Mouse (Mus musculus): Measurements from ENCODE around the gene Gucy2g. TPM values are rescaled to one million over a fixed set of nuclear protein-coding genes. Genes with fewer than 3 reads are reported as not detected.
"Not testable (repeated sequence)": the region's sequence is repeated elsewhere in the genome, so short reads cannot be mapped to it uniquely, and the experiment has no call there.

Gucy2g gene
- polyA plus RNA-seq, 1 experiment from 2014 or later = not detected

GRCm38 (mm10) chr19:55158606-55159005, 82.4 kb downstream of the Gucy2g start:
- ATAC-seq (ENCODE audit: low FRiP score) (no peak), DNase-seq (ENCODE audit: low spot score) (no peak)
- Histone ChIP-seq H3K4me2 (replicated peaks; ENCODE audit: low read depth, low read length) (no peak overlapping the region), H3K36me3 (ENCODE audit: control insufficient read depth, insufficient read depth, low read length) (no peaks in the 10 kb centered on the region), H3K4me1 (replicated peaks; ENCODE audit: control insufficient read depth, insufficient read depth, low read length) (no peaks in the 10 kb centered on the region), H3K9ac (ENCODE audit: low read depth, low read length) (no peak overlapping the region), H3K4me3 (ENCODE audit: low read depth, low read length) (no peak overlapping the region), H3K9me3 (ENCODE audit: control insufficient read depth, low read length) (no peaks in the 10 kb centered on the region), H3K27me3 (ENCODE audit: control insufficient read depth, insufficient read depth, low read length) (no peaks in the 10 kb centered on the region), H3K27ac (ENCODE audit: low read depth, low read length) (no peak overlapping the region)
- WGBS = 67% methylated on average over 8 of the region's 8 CpGs

GRCm38 (mm10) chr19:55157029-55157428, 84.0 kb downstream of the Gucy2g start:
- Histone ChIP-seq H3K27ac (ENCODE audit: low read depth, low read length) (no peak overlapping the region), H3K36me3 (ENCODE audit: control insufficient read depth, insufficient read depth, low read length) (no peaks in the 10 kb centered on the region), H3K9ac (ENCODE audit: low read depth, low read length) (no peak overlapping the region), H3K9me3 (ENCODE audit: control insufficient read depth, low read length) (no peaks in the 10 kb centered on the region), H3K4me2 (replicated peaks; ENCODE audit: low read depth, low read length) (no peak overlapping the region), H3K27me3 (ENCODE audit: control insufficient read depth, insufficient read depth, low read length) (no peaks in the 10 kb centered on the region), H3K4me3 (ENCODE audit: low read depth, low read length) (no peak overlapping the region), H3K4me1 (replicated peaks; ENCODE audit: control insufficient read depth, insufficient read depth, low read length) (no peaks in the 10 kb centered on the region)
- DNase-seq (ENCODE audit: low spot score) (no peak), ATAC-seq (ENCODE audit: low FRiP score) (no peak)
- WGBS = 80% methylated on average over 7 of the region's 7 CpGs

GRCm38 (mm10) chr19:55152983-55153382, 88.1 kb downstream of the Gucy2g start:
- Histone ChIP-seq H3K9me3 (ENCODE audit: control insufficient read depth, low read length) (no peaks in the 10 kb centered on the region), H3K4me3 (ENCODE audit: low read depth, low read length) (no peak overlapping the region), H3K27ac (ENCODE audit: low read depth, low read length) (no peak overlapping the region), H3K9ac (ENCODE audit: low read depth, low read length) (no peak overlapping the region), H3K36me3 (ENCODE audit: control insufficient read depth, insufficient read depth, low read length) (no peaks in the 10 kb centered on the region), H3K4me1 (replicated peaks; ENCODE audit: control insufficient read depth, insufficient read depth, low read length) (no peaks in the 10 kb centered on the region), H3K4me2 (replicated peaks; ENCODE audit: low read depth, low read length) (no peak overlapping the region), H3K27me3 (ENCODE audit: control insufficient read depth, insufficient read depth, low read length) (no peaks in the 10 kb centered on the region)
- DNase-seq (ENCODE audit: low spot score) = no peak
- 93% methylated on average over 6 of the region's 6 CpGs for WGBS
- no peak for ATAC-seq (ENCODE audit: low FRiP score)

GRCm38 (mm10) chr19:55152274-55152673, 88.8 kb downstream of the Gucy2g start:
- H3K27me3 ChIP-seq (ENCODE audit: control insufficient read depth, insufficient read depth, low read length); H3K9me3 ChIP-seq (ENCODE audit: control insufficient read depth, low read length); ATAC-seq (ENCODE audit: low FRiP score); H3K4me1 ChIP-seq (replicated peaks; ENCODE audit: control insufficient read depth, insufficient read depth, low read length); H3K4me2 ChIP-seq (replicated peaks; ENCODE audit: low read depth, low read length); DNase-seq (ENCODE audit: low spot score); H3K9ac ChIP-seq (ENCODE audit: low read depth, low read length); H3K27ac ChIP-seq (ENCODE audit: low read depth, low read length); H3K36me3 ChIP-seq (ENCODE audit: control insufficient read depth, insufficient read depth, low read length); H3K4me3 ChIP-seq (ENCODE audit: low read depth, low read length): not testable (repeated sequence)
- WGBS = 78% methylated on average over 6 of the region's 6 CpGs

- Histone ChIP-seq H3K27me3 (ENCODE audit: control insufficient read depth, insufficient read depth, low read length) (no peaks in the 10 kb centered on the region), H3K9ac (ENCODE audit: low read depth, low read length) (no peak overlapping the region), H3K4me3 (ENCODE audit: low read depth, low read length) (no peak overlapping the region), H3K36me3 (ENCODE audit: control insufficient read depth, insufficient read depth, low read length) (no peaks in the 10 kb centered on the region), H3K4me2 (replicated peaks; ENCODE audit: low read depth, low read length) (no peak overlapping the region), H3K4me1 (replicated peaks; ENCODE audit: control insufficient read depth, insufficient read depth, low read length) (0 out of 2 replicates have a peak, but pooled peaks cover 4% of the 10 kb centered on the region), H3K9me3 (ENCODE audit: control insufficient read depth, low read length) (no peaks in the 10 kb centered on the region), H3K27ac (ENCODE audit: low read depth, low read length) (no peak overlapping the region)
- DNase-seq (ENCODE audit: low spot score) (no peak), ATAC-seq (ENCODE audit: low FRiP score) (no peak)
- WGBS = 72% methylated on average over 6 of the region's 6 CpGs
Observed at GRCm38 (mm10) chr19:55149646-55150045, 91.4 kb downstream of the Gucy2g start.

GRCm38 (mm10) chr19:55148109-55148508, 92.9 kb downstream of the Gucy2g start:
- H3K9me3 ChIP-seq (ENCODE audit: control insufficient read depth, low read length) = no peaks in the 10 kb centered on the region
- H3K4me2 ChIP-seq (replicated peaks; ENCODE audit: low read depth, low read length) = no peak overlapping the region
- WGBS = 89% methylated on average over 6 of the region's 6 CpGs
- H3K27me3 ChIP-seq (ENCODE audit: control insufficient read depth, insufficient read depth, low read length) = no peaks in the 10 kb centered on the region
- H3K9ac ChIP-seq (ENCODE audit: low read depth, low read length) = no peak overlapping the region
- ATAC-seq (ENCODE audit: low FRiP score) = no peak
- H3K4me3 ChIP-seq (ENCODE audit: low read depth, low read length) = no peak overlapping the region
- H3K4me1 ChIP-seq (replicated peaks; ENCODE audit: control insufficient read depth, insufficient read depth, low read length) = 0 out of 2 replicates have a peak, but pooled peaks cover 6% of the 10 kb centered on the region
- no peaks in the 10 kb centered on the region for H3K36me3 ChIP-seq (ENCODE audit: control insufficient read depth, insufficient read depth, low read length)
- no peak for DNase-seq (ENCODE audit: low spot score)
- H3K27ac ChIP-seq (ENCODE audit: low read depth, low read length) = no peak overlapping the region

Other genes starting within 250 kb of the Gucy2g start
- gene Gpam, start 114.0 kb downstream of the Gucy2g start, polyA plus RNA-seq (2014; fragmentation: Nextera tagmentation; extraction: Ambion mirVana) = 17.5 and 22.4 TPM in 2 replicates
- gene Tectb, start 60.5 kb downstream of the Gucy2g start, polyA plus RNA-seq (2014; fragmentation: Nextera tagmentation; extraction: Ambion mirVana) = 0.13 TPM in 1 of 2 replicates, not detected in the other
- 19.9 and 25.3 TPM in 2 replicates for gene Acsl5, start 10.7 kb upstream of the Gucy2g start, polyA plus RNA-seq (2014; fragmentation: Nextera tagmentation; extraction: Ambion mirVana)
- gene Zdhhc6, start 74.8 kb upstream of the Gucy2g start, polyA plus RNA-seq (2014; fragmentation: Nextera tagmentation; extraction: Ambion mirVana) = 106 and 109 TPM in 2 replicates
- 27.1 and 27.8 TPM in 2 replicates for gene Vti1a, start 75.1 kb upstream of the Gucy2g start, polyA plus RNA-seq (2014; fragmentation: Nextera tagmentation; extraction: Ambion mirVana)